Mouse (Mus musculus) ES-E14 (cell line): ENCODE data around the gene Fem1b. TPM values are rescaled to one million over a fixed set of nuclear protein-coding genes. Genes with fewer than 3 reads are reported as not detected.
"Not testable (repeated sequence)": the region's sequence is repeated elsewhere in the genome, so short reads cannot be mapped to it uniquely, and the experiment has no call there.

ENCODE experiments used
- DNase-seq: peaks from one replicate; pipeline ENCODE4 v3.0.0-alpha.2; 2013; ENCODE audit warnings: low read depth, low spot score
- H3K27ac ChIP-seq: 2 replicates; pipeline ENCODE4 v1.5.1; 2012; ENCODE audit warnings: low read depth, mild to moderate bottlenecking, low read length, moderate library complexity, mixed read lengths; ENCODE audit not compliant: poor library complexity, insufficient read depth, severe bottlenecking
- H3K36me3 ChIP-seq: 2 replicates; pipeline ENCODE4 v1.6.1; 2012; ENCODE audit warnings: mild to moderate bottlenecking, low read length, moderate library complexity, mixed read lengths; ENCODE audit not compliant: control insufficient read depth, poor library complexity, insufficient read depth, severe bottlenecking
- H3K4me1 ChIP-seq, 2 experiments: fragments of 150-350 bp in 1 of 2; sonication (generic) in 1 of 2; 2 replicates each; pipeline ENCODE4 v1.6.1; 2012; ENCODE audit warnings: low read length in 2 of 2, mild to moderate bottlenecking in 1 of 2, mixed read lengths in 1 of 2; ENCODE audit not compliant: control insufficient read depth in 2 of 2, insufficient read depth in 2 of 2, poor library complexity in 1 of 2
- H3K4me3 ChIP-seq, 2 experiments: fragments of 150-350 bp in 1 of 2; sonication (generic) in 1 of 2; 2 replicates each; pipeline ENCODE4 v1.5.1; 2012; ENCODE audit warnings: low read length in 2 of 2, low read depth in 1 of 2, mild to moderate bottlenecking in 1 of 2, mixed read lengths in 1 of 2; ENCODE audit not compliant: insufficient read depth in 1 of 2, poor library complexity in 1 of 2, severe bottlenecking in 1 of 2
- H3K9ac ChIP-seq: 2 replicates; pipeline ENCODE4 v1.6.1; 2012; ENCODE audit warnings: low read depth, mild to moderate bottlenecking, low read length, mixed read lengths; ENCODE audit not compliant: poor library complexity, insufficient read depth, severe bottlenecking
- H3K9me3 ChIP-seq: fragments of 150-350 bp; sonication (generic); 2 replicates; pipeline ENCODE4 v1.6.1; 2012; ENCODE audit warnings: low read depth, mild to moderate bottlenecking, low read length; ENCODE audit not compliant: control insufficient read depth, insufficient read depth
- CHD2 ChIP-seq: IDR thresholded peaks from 2 replicates; pipeline ENCODE4 v1.6.1; 2014; ENCODE audit warnings: mild to moderate bottlenecking, low read depth, low read length, inconsistent platforms
- HCFC1 ChIP-seq: IDR thresholded peaks from 2 replicates; pipeline ENCODE4 v1.6.1; 2012; ENCODE audit warnings: low read length, inconsistent platforms, borderline replicate concordance; ENCODE audit not compliant: insufficient read depth
- MAFK ChIP-seq: IDR thresholded peaks from 2 replicates; pipeline ENCODE4 v1.6.1; 2014; ENCODE audit warnings: mild to moderate bottlenecking, low read depth, low read length, inconsistent platforms; ENCODE audit not compliant: insufficient read depth
- ZC3H11A ChIP-seq: IDR thresholded peaks from 2 replicates; pipeline ENCODE4 v1.6.1; 2012; ENCODE audit warnings: low read depth, mild to moderate bottlenecking, inconsistent platforms, low read length, borderline replicate concordance
- ZNF384 ChIP-seq: IDR thresholded peaks from 2 replicates; pipeline ENCODE4 v1.6.1; 2012; ENCODE audit warnings: low read depth, low read length, inconsistent platforms
- in situ Hi-C, 2 experiments: fragments of 600-800 bp; cut with MboI; formaldehyde crosslinking; loops; one replicate each; pipeline ENCODE4 v1.15.1; 2025; ENCODE audit warnings: low sequenced_read_pairs in 2 of 2, inconsistent platforms in 1 of 2; ENCODE audit not compliant: unreplicated experiment in 2 of 2
- total RNA-seq: library from RNA; depleted of rRNA; stranded (reverse); fragments of 300-350 nt; gene quantifications from 2 replicates; pipeline ENCODE4 v1.2.3, GENCODE M21; 2012; rRNA removed

Gene Fem1b
- total RNA-seq: 73.0 and 94.4 TPM in 2 replicates

GRCm38 (mm10) chr9:62811516-62812121, at the start of gene Fem1b:
Fem1b (minus strand) TSS chr9:62811934.
- H3K9ac ChIP-seq: peak within 1 kb of the TSS; percentile 96
- H3K27ac ChIP-seq: peak within 1 kb of the TSS; percentile 77
- peak within 1 kb of the TSS; percentile 91 to 96 for H3K4me3 ChIP-seq
- peak; percentile 93 for DNase-seq
- H3K4me1 ChIP-seq: peaks cover 3 to 7% of the 10 kb centered on the region in 2 experiments; a peak in 2 of 4 replicates
- peak; percentile 81; the same call in 1 of the 2 replicates for TF ChIP-seq HCFC1
- TF ChIP-seq ZNF384: no peak
- TF ChIP-seq MAFK: no peak
- no peak for TF ChIP-seq ZC3H11A
- no peak for TF ChIP-seq CHD2
- no peaks in the 10 kb centered on the region for H3K9me3 ChIP-seq
- H3K36me3 ChIP-seq: peaks cover 4% of the 10 kb centered on the region; the same call in 1 of the 2 replicates
- in situ Hi-C loops: no loop called here

DNA sequence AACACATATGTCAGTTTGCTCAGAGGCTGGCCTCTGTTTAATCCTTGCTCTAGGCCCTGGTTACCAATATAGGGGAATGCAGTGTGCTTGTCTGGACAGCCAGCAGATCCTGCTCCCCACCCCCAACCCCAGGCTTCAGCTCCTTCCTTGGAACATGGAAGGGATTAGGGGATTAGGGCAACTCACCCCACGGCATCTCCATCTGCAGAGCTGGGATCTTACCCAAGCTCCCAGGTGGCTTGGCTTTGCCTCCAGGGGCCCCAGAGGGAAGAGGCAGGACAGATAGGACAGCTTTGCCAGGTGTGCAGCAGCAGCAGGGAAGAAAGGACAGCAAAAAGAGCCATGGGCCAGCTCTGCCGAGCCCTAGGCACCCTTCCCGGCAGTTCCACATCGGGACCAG, 49.1 kb upstream of the Fem1b start:
- Histone ChIP-seq H3K4me1 (peaks cover 5 to 6% of the 10 kb centered on the region in 2 experiments; a peak in 3 of 4 replicates), H3K4me3 (no peak overlapping the region), H3K9me3 (no peaks in the 10 kb centered on the region), H3K27ac (no peak overlapping the region), H3K36me3 (no peaks in the 10 kb centered on the region), H3K9ac (no peak overlapping the region)
- in situ Hi-C loops: no loop called here
- TF ChIP-seq ZC3H11A (no peak), ZNF384 (no peak), HCFC1 (no peak), MAFK (no peak), CHD2 (no peak)
- DNase-seq: no peak

DNA sequence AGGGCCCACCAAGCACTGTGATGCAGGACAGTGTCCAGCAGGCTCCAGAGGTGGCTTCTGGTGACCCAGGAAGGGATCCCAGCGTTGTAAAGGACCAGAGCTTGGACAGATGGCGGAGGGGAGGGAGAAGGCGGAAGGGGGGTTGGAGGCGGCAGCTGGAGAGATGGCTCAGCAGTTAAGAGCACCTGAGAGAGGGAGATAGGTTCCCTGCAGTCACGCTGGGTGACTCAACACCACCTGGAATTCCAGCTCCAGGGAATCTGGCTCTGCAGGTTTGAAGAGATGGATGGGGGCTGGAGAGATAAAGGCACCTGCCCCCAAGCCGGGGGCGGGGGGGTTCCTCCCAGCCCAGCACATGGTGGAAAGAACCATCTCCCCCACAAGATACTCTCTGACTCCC, 48.4 kb upstream of the Fem1b start:
- H3K4me3 ChIP-seq, H3K9me3 ChIP-seq, H3K4me1 ChIP-seq, H3K36me3 ChIP-seq, in situ Hi-C loops, H3K9ac ChIP-seq, H3K27ac ChIP-seq, DNase-seq: not testable (repeated sequence)

GRCm38 (mm10) chr9:62858266-62859019, 46.7 kb upstream of the Fem1b start:
- Histone ChIP-seq H3K4me3 (no peak overlapping the region), H3K4me1 (peaks cover 5 to 6% of the 10 kb centered on the region in 2 experiments; a peak in 3 of 4 replicates), H3K9ac (no peak overlapping the region), H3K9me3 (no peaks in the 10 kb centered on the region), H3K36me3 (no peaks in the 10 kb centered on the region), H3K27ac (no peak overlapping the region)
- TF ChIP-seq CHD2: no peak
- TF ChIP-seq ZNF384: no peak
- no peak for TF ChIP-seq HCFC1
- TF ChIP-seq MAFK: no peak
- no peak for TF ChIP-seq ZC3H11A
- in situ Hi-C loops: no loop called here
- DNase-seq: no peak
